Mouse (Mus musculus) limb, embryonic 15.5 days (tissue): ENCODE data around the gene Il17rd. TPM values are rescaled to one million over a fixed set of nuclear protein-coding genes. Genes with fewer than 3 reads are reported as not detected.

Experiments used
- ATAC-seq: fragments of 200-750 bp; cut with Nextera tagmentation; 2 replicates; pipeline ENCODE4 v1.8.0; 2017; ENCODE audit warnings: low read depth, moderate TSS enrichment; ENCODE audit not compliant: insufficient number of reproducible peaks, low FRiP score, low TSS enrichment
- H3K27ac ChIP-seq: fragments of 300-500 bp; sonication (generic); 2 replicates; pipeline ENCODE4 v1.5.1; 2015; ENCODE audit warnings: moderate library complexity, mild to moderate bottlenecking, inconsistent platforms
- H3K27me3 ChIP-seq: fragments of 300-500 bp; sonication (generic); 2 replicates; pipeline ENCODE4 v1.6.1; 2015; ENCODE audit warnings: inconsistent platforms
- H3K36me3 ChIP-seq: fragments of 300-500 bp; sonication (generic); 2 replicates; pipeline ENCODE4 v1.6.1; 2015; ENCODE audit warnings: inconsistent platforms
- H3K4me1 ChIP-seq: fragments of 300-500 bp; sonication (generic); 2 replicates; pipeline ENCODE4 v1.6.1; 2015; ENCODE audit warnings: inconsistent platforms
- H3K4me2 ChIP-seq: fragments of 300-500 bp; sonication (generic); 2 replicates; pipeline ENCODE4 v1.6.1; 2015; ENCODE audit warnings: mild to moderate bottlenecking, inconsistent platforms
- H3K4me3 ChIP-seq: fragments of 300-500 bp; sonication (generic); 2 replicates; pipeline ENCODE4 v1.5.1; 2015; ENCODE audit warnings: mild to moderate bottlenecking, inconsistent platforms
- H3K9ac ChIP-seq: fragments of 300-500 bp; sonication (generic); 2 replicates; pipeline ENCODE4 v1.6.1; 2015; ENCODE audit warnings: inconsistent platforms
- H3K9me3 ChIP-seq: fragments of 300-500 bp; sonication (generic); 2 replicates; pipeline ENCODE4 v1.6.1; 2016; ENCODE audit warnings: inconsistent platforms
- WGBS: fragments of 180-500 bp; shearing (Covaris S2); methylation state at CpG from one replicate; pipeline ENCODE4 v1.1.7; 2015; 5-methylcytosine and 5-hydroxymethylcytosine counted together
- polyA plus RNA-seq: library from polyadenylated mRNA; unstranded; fragments of >200 nt; fragmentation: Nextera tagmentation; extraction: Ambion mirVana; gene quantifications from 2 replicates; pipeline ENCODE4 v1.2.1, GENCODE M21; 2015

Il17rd gene
- polyA plus RNA-seq, 1 experiment from 2014 or later, result 5.7 TPM

DNA sequence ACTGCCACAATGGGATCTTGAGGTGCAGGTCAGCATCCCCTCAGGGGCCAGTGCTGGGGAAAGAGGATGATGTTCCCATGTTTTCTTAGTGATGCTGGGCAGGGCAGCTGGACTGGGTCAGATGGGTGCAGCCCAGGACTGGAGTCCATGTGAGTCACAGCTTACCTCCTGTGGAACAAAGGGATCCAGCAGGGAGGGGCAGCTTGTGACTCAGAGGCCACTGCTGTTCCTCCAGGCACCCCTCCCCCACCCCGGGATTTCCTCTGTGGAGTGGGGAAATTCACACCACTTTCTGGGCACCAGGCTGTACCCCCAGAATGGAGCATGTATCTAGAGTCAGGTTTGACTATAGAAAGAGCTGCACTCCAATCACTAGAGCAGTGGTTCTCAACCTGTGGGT, 92.8 kb downstream of the Il17rd start:
- Histone ChIP-seq H3K4me3 (no peak overlapping the region), H3K9ac (no peak overlapping the region), H3K27me3 (no peaks in the 10 kb centered on the region), H3K4me2 (no peak overlapping the region), H3K9me3 (no peaks in the 10 kb centered on the region), H3K4me1 (no peaks in the 10 kb centered on the region), H3K36me3 (no peaks in the 10 kb centered on the region), H3K27ac (no peak overlapping the region)
- 50% methylated on average over 1 of the region's 1 CpGs for WGBS
- ATAC-seq, result no peak

GRCm38 (mm10) chr14:27138891-27139290, 100.2 kb downstream of the Il17rd start:
- ATAC-seq, result no peak
- H3K27me3 ChIP-seq, result no peaks in the 10 kb centered on the region
- WGBS, result 90% methylated on average over 9 of the region's 9 CpGs

GRCm38 (mm10) chr14:27139968-27140367, 101.2 kb downstream of the Il17rd start:
- Histone ChIP-seq H3K27ac (no peak overlapping the region), H3K4me2 (no peak overlapping the region), H3K4me1 (peaks cover 13% of the 10 kb centered on the region), H3K9ac (no peak overlapping the region), H3K27me3 (no peaks in the 10 kb centered on the region), H3K9me3 (no peaks in the 10 kb centered on the region), H3K4me3 (no peak overlapping the region), H3K36me3 (no peaks in the 10 kb centered on the region)
- 88% methylated on average over 3 of the region's 3 CpGs for WGBS
- no peak for ATAC-seq

More at GRCm38 (mm10) chr14:27138891-27139290, 100.2 kb downstream of the Il17rd start:
- Histone ChIP-seq H3K9ac (no peak overlapping the region), H3K4me2 (no peak overlapping the region), H3K27ac (no peak overlapping the region), H3K4me1 (peaks cover 10% of the 10 kb centered on the region; the same call in 1 of the 2 replicates), H3K4me3 (no peak overlapping the region), H3K36me3 (no peaks in the 10 kb centered on the region), H3K9me3 (no peaks in the 10 kb centered on the region)

GRCm38 (mm10) chr14:27141486-27141885, 102.7 kb downstream of the Il17rd start:
- H3K4me1 ChIP-seq, result peaks cover 15% of the 10 kb centered on the region
- H3K27me3 ChIP-seq, result no peaks in the 10 kb centered on the region
- H3K36me3 ChIP-seq, result no peaks in the 10 kb centered on the region
- no peak overlapping the region for H3K4me2 ChIP-seq
- ATAC-seq, result no peak
- H3K4me3 ChIP-seq, result no peak overlapping the region
- no peak overlapping the region; the same call in 1 of the 2 replicates for H3K27ac ChIP-seq
- WGBS, result 34% methylated on average over 3 of the region's 3 CpGs
- H3K9me3 ChIP-seq, result no peaks in the 10 kb centered on the region
- no peak overlapping the region for H3K9ac ChIP-seq

GRCm38 (mm10) chr14:27142680-27143079, 103.9 kb downstream of the Il17rd start:
- H3K27ac ChIP-seq, result no peak overlapping the region
- H3K4me3 ChIP-seq, result no peak overlapping the region
- H3K9ac ChIP-seq, result no peak overlapping the region
- 80% methylated on average over 5 of the region's 5 CpGs for WGBS
- H3K27me3 ChIP-seq, result no peaks in the 10 kb centered on the region
- no peak overlapping the region for H3K4me2 ChIP-seq
- peaks cover 15% of the 10 kb centered on the region for H3K4me1 ChIP-seq
- ATAC-seq, result no peak
- no peaks in the 10 kb centered on the region for H3K9me3 ChIP-seq
- no peaks in the 10 kb centered on the region for H3K36me3 ChIP-seq

GRCm38 (mm10) chr14:27145171-27146045, 106.7 kb downstream of the Il17rd start:
- Histone ChIP-seq H3K4me1 (peaks cover 18% of the 10 kb centered on the region), H3K9me3 (no peaks in the 10 kb centered on the region), H3K4me3 (no peak overlapping the region), H3K27me3 (no peaks in the 10 kb centered on the region), H3K4me2 (no peak overlapping the region), H3K36me3 (no peaks in the 10 kb centered on the region), H3K9ac (no peak overlapping the region), H3K27ac (peak overlapping the region; percentile 14)
- ATAC-seq, result peak; percentile 52; the same call in 1 of the 2 replicates
- 37% methylated on average over 8 of the region's 8 CpGs for WGBS

- no peaks in the 10 kb centered on the region for H3K27me3 ChIP-seq
- H3K9me3 ChIP-seq, result no peaks in the 10 kb centered on the region
- 89% methylated on average over 7 of the region's 7 CpGs for WGBS
- H3K4me3 ChIP-seq, result no peak overlapping the region
- H3K9ac ChIP-seq, result no peak overlapping the region
- no peak overlapping the region for H3K4me2 ChIP-seq
- no peak for ATAC-seq
- H3K27ac ChIP-seq, result no peak overlapping the region
- peaks cover 20% of the 10 kb centered on the region for H3K4me1 ChIP-seq
- no peaks in the 10 kb centered on the region for H3K36me3 ChIP-seq
These were observed 109.0 kb downstream of the Il17rd start for GRCm38 (mm10) chr14:27147726-27148125.

DNA sequence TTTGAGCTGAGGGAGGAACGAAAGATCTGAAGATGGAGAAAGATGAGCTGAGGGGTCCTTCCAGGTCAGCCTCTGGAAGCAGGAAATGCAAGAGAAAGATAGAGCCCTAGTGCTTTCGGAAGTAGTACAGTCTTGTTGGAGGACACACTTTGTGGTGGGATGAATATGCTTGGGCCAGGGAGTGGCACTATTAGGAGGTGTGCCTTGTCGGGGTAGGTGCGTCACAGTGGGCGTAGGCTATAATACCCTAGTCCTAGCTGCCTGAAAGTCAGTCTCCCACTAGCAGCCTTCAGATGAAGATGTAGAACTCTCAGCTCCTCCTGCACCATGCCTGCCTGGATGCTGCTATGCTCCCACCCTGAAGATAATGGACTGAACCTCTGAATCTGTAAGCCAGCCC, 110.7 kb downstream of the Il17rd start:
- Histone ChIP-seq H3K4me1 (peaks cover 20% of the 10 kb centered on the region), H3K9me3 (no peaks in the 10 kb centered on the region), H3K27ac (no peak overlapping the region), H3K27me3 (no peaks in the 10 kb centered on the region), H3K36me3 (no peaks in the 10 kb centered on the region), H3K9ac (no peak overlapping the region), H3K4me2 (no peak overlapping the region), H3K4me3 (no peak overlapping the region)
- 97% methylated on average over 5 of the region's 5 CpGs for WGBS
- no peak for ATAC-seq

GRCm38 (mm10) chr14:27150011-27150640, 111.4 kb downstream of the Il17rd start:
- 58% methylated on average over 6 of the region's 6 CpGs for WGBS
- no peak for ATAC-seq

DNA sequence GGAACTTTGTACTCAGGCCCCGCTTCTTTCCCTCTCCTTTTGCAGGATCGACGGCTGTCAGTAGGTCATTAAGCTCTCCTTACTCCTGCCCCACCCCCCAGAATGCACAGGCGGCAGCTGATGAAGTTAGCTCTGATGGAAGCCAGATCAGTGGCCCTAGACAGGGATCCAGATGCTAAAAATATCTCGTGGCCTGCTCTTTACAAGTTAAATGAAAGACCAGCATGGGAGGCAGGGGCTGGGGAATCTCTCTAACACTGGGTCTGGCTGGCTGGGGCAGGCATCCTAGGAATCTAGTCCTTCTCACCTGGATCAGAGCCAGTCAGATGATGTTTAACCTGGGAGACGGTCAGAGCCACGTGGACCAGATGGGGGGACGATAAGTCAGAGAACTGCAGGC, 112.7 kb downstream of the Il17rd start:
- 18% methylated on average over 8 of the region's 8 CpGs for WGBS
- Histone ChIP-seq H3K36me3 (no peaks in the 10 kb centered on the region), H3K9me3 (no peaks in the 10 kb centered on the region), H3K4me2 (no peak overlapping the region), H3K27ac (0 out of 2 replicates have a peak overlapping the region, but pooled peaks have one; percentile 19), H3K4me1 (peaks cover 15% of the 10 kb centered on the region), H3K27me3 (no peaks in the 10 kb centered on the region), H3K4me3 (no peak overlapping the region), H3K9ac (no peak overlapping the region)
- ATAC-seq, result peak; percentile 63; the same call in 1 of the 2 replicates

More at GRCm38 (mm10) chr14:27150011-27150640, 111.4 kb downstream of the Il17rd start:
- Histone ChIP-seq H3K9me3 (no peaks in the 10 kb centered on the region), H3K36me3 (no peaks in the 10 kb centered on the region), H3K27ac (no peak overlapping the region), H3K27me3 (no peaks in the 10 kb centered on the region), H3K4me2 (no peak overlapping the region), H3K4me3 (no peak overlapping the region), H3K4me1 (peaks cover 15% of the 10 kb centered on the region), H3K9ac (no peak overlapping the region)

GRCm38 (mm10) chr14:27155088-27155487, 116.3 kb downstream of the Il17rd start:
- ATAC-seq, result no peak
- no peaks in the 10 kb centered on the region for H3K27me3 ChIP-seq
- WGBS, result 57% methylated on average over 6 of the region's 6 CpGs
- H3K4me1 ChIP-seq, result peaks cover 12% of the 10 kb centered on the region
- H3K4me3 ChIP-seq, result no peak overlapping the region
- H3K9ac ChIP-seq, result no peak overlapping the region
- no peaks in the 10 kb centered on the region for H3K9me3 ChIP-seq
- no peaks in the 10 kb centered on the region for H3K36me3 ChIP-seq
- no peak overlapping the region for H3K4me2 ChIP-seq
- no peak overlapping the region for H3K27ac ChIP-seq

DNA sequence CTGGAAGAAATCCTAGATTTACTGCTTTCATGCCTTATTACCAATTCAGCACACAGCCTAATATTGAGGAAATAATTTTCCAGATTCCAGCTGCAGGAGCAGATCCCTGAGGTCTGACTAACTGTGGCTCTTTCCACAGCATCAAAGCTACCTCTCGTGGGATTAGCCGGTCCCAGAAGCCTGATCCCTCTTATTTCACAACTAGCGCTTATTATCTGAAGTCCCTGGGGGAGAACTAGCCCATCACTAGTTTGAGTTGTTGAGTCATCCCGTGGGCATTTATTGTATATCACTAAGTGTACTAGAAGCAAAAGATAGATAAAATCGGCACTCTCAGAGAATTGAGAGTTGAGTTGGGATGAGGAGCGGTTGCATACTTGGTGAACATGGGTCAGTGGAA, 117.3 kb downstream of the Il17rd start:
- 66% methylated on average over 6 of the region's 6 CpGs for WGBS
- ATAC-seq, result no peak

More for the DNA sequence above, 117.3 kb downstream of the Il17rd start:
- no peak overlapping the region for H3K4me3 ChIP-seq
- H3K36me3 ChIP-seq, result no peaks in the 10 kb centered on the region
- no peak overlapping the region for H3K27ac ChIP-seq
- H3K4me2 ChIP-seq, result no peak overlapping the region
- H3K9me3 ChIP-seq, result no peaks in the 10 kb centered on the region
- H3K27me3 ChIP-seq, result no peaks in the 10 kb centered on the region
- H3K4me1 ChIP-seq, result peaks cover 9% of the 10 kb centered on the region
- H3K9ac ChIP-seq, result no peak overlapping the region
